Mouse (Mus musculus): ENCODE data around the gene Taf10.

GRCm38 (mm10) chr7:105753281-105753680 is 9.1 kb upstream of the Taf10 start:
- no peak for TF ChIP-seq CTCF (IDR thresholded peaks at IDR 0.05; ENCODE audit: insufficient read depth, low read length)
- no peak for TF ChIP-seq POLR2A (IDR thresholded peaks at IDR 0.05; ENCODE audit: borderline replicate concordance, extremely low read depth, low read depth, low read length)

Data from lung, adult 2 months (tissue).